Mouse (Mus musculus) left cerebral cortex, postnatal 14 days (tissue): Measurements from ENCODE around the gene Pip4p1. TPM values are rescaled to one million over a fixed set of nuclear protein-coding genes. Genes with fewer than 3 reads are reported as not detected.
"Not testable (repeated sequence)": the region's sequence is repeated elsewhere in the genome, so short reads cannot be mapped to it uniquely, and the experiment has no call there.

Source experiments
- DNase-seq, 2 experiments: peaks; one replicate each; pipeline ENCODE4 v3.0.0; 2021 to 2022; ENCODE audit warnings: low spot score in 2 of 2, mixed read lengths in 1 of 2
- intact Hi-C: fragments of 180-260 bp; cut with DNase I; formaldehyde crosslinking; loops from one replicate; pipeline ENCODE4 v1.15.1; 2025
- long read RNA-seq, 2 experiments: library from polyadenylated mRNA; stranded (forward); transcript quantifications; one replicate each; pipeline ENCODE4 v2.0.0; 2021
- total RNA-seq, 2 experiments: library from RNA; stranded (reverse); gene quantifications; 2 replicates each; pipeline ENCODE4 v1.2.3; 2021

Pip4p1 gene
- 10 to 100 TPM; 87.3 to 98.4 TPM for total RNA-seq
- long read RNA-seq, experiment 1, transcript Pip4p1-205 (7 exons, 2,755 nt), result major isoform, 34 of 61 reads
- long read RNA-seq, experiment 1, transcript Pip4p1-201 (7 exons, 1,594 nt), result minor isoform, 14 of 61 reads
- long read RNA-seq, experiment 1, partial matches to known transcripts, result 1 of 61 reads
- long read RNA-seq, experiment 1, other reads (novel, unspliced or antisense), result 9 of 61 reads
- long read RNA-seq, experiment 2, transcript Pip4p1-205 (7 exons, 2,755 nt), result major isoform, 15 of 34 reads
- long read RNA-seq, experiment 2, transcript Pip4p1-201 (7 exons, 1,594 nt), result minor isoform, 13 of 34 reads
- long read RNA-seq, experiment 2, partial matches to known transcripts, result 1 of 34 reads
- long read RNA-seq, experiment 2, other reads (novel, unspliced or antisense), result 5 of 34 reads

GRCm38 (mm10) chr14:50930754-50931492 is at the start of gene Pip4p1, which contains the start of gene Pnp:
Gene Pip4p1, minus strand, starts transcription at chr14:50930856.
Gene Pnp, plus strand, starts transcription at chr14:50931082.
- peak; percentile 98 to 100 for DNase-seq
- intact Hi-C loops, result loop anchor here (2.0 kb wide), 1 partner anchor 134 kb away; no protein-coding TSS in a partner anchor

GRCm38 (mm10) chr14:50979631-50980030 is 49.0 kb upstream of the Pip4p1 start:
- intact Hi-C loops, result no loop called here
- no peak for DNase-seq

GRCm38 (mm10) chr14:50978451-50978850 is 47.8 kb upstream of the Pip4p1 start:
- intact Hi-C loops, DNase-seq: not testable (repeated sequence)

- intact Hi-C loops, result no loop called here
These were observed 46.0 kb upstream of the Pip4p1 start for GRCm38 (mm10) chr14:50976674-50977073.

GRCm38 (mm10) chr14:50975001-50975400 is 44.3 kb upstream of the Pip4p1 start:
- no peak for DNase-seq
- intact Hi-C loops, result loop anchor here (2.0 kb wide), 1 partner anchor 88 kb away; no protein-coding TSS in a partner anchor

More at GRCm38 (mm10) chr14:50976674-50977073, 46.0 kb upstream of the Pip4p1 start:
- DNase-seq, result peak in 1 of 2 experiments; percentile 21

GRCm38 (mm10) chr14:50973700-50974099 is 43.0 kb upstream of the Pip4p1 start:
- intact Hi-C loops, result loop anchor here (2.0 kb wide), 1 partner anchor 89 kb away; no protein-coding TSS in a partner anchor
- DNase-seq, result no peak

- DNase-seq, intact Hi-C loops: not testable (repeated sequence)
These were observed 42.4 kb upstream of the Pip4p1 start for GRCm38 (mm10) chr14:50973054-50973453.

GRCm38 (mm10) chr14:50970822-50971221 is 40.2 kb upstream of the Pip4p1 start:
- no peak for DNase-seq

GRCm38 (mm10) chr14:50969558-50970544 is 39.2 kb upstream of the Pip4p1 start:
- peak; percentile 35 to 61 for DNase-seq
- intact Hi-C loops, result no loop called here

More at GRCm38 (mm10) chr14:50970822-50971221, 40.2 kb upstream of the Pip4p1 start:
- intact Hi-C loops, result no loop called here

- intact Hi-C loops, result no loop called here
- no peak for DNase-seq
These were observed 38.4 kb upstream of the Pip4p1 start for GRCm38 (mm10) chr14:50969041-50969440.

- intact Hi-C loops, result no loop called here
These were observed 37.7 kb upstream of the Pip4p1 start for GRCm38 (mm10) chr14:50968216-50968980.

GRCm38 (mm10) chr14:50958289-50958995 is 27.8 kb upstream of the Pip4p1 start:
- DNase-seq, intact Hi-C loops: not testable (repeated sequence)

More at GRCm38 (mm10) chr14:50968216-50968980, 37.7 kb upstream of the Pip4p1 start:
- DNase-seq, result no peak

GRCm38 (mm10) chr14:50957146-50957545 is 26.5 kb upstream of the Pip4p1 start:
- intact Hi-C loops, DNase-seq: not testable (repeated sequence)

GRCm38 (mm10) chr14:50956724-50957123 is 26.1 kb upstream of the Pip4p1 start:
- intact Hi-C loops, DNase-seq: not testable (repeated sequence)

GRCm38 (mm10) chr14:50955942-50956508 is 25.4 kb upstream of the Pip4p1 start, which contains the start of gene Pnp2:
Gene Pnp2, plus strand, starts transcription at chr14:50955992.
- intact Hi-C loops, result not testable (repeated sequence)
- DNase-seq, result peak; percentile 56 to 63

GRCm38 (mm10) chr14:50955487-50955886 is 24.8 kb upstream of the Pip4p1 start:
- no peak for DNase-seq
- intact Hi-C loops, result no loop called here

GRCm38 (mm10) chr14:50945526-50945925 is 14.9 kb upstream of the Pip4p1 start:
- DNase-seq, intact Hi-C loops: not testable (repeated sequence)
